Mouse (Mus musculus): Measurements from ENCODE around the gene Galnt2.

DNA sequence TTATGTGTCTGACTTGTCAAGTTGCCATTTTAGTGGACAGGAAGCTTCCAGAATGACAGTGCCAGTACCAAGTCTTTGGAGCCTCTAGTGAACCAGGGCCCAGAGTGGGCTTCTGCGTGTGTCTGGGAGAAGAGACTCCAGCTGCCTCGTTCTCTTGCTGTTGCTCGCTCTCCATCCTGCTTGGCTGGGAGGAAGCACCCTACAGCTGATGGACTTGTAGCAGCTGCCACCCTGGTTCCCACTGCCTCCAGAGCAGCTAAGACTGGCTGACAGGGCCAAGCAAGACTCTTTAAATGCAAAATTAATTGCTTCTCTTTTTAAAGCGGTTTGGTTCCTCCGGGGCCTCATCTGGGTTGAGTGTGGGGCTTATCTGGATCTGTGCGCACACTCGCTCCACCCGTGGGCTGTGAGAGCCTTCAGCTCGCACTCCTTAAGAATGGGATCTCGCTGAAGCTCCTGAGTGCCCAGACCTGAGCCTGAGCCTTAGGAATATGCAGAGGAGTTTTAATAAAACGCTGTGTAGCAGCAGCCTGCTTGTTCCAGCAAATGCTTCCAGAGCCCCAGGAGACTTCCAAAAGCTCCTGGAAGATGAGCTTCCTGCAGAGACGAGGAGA lies 90.1 kb downstream of the Galnt2 start:
- TF ChIP-seq CTCF (IDR thresholded peaks at IDR 0.05; ENCODE audit: low read depth, low read length) (no peak), POLR2A (IDR thresholded peaks at IDR 0.05; ENCODE audit: insufficient read depth, low read length) (no peak), EP300 (IDR thresholded peaks at IDR 0.05; ENCODE audit: insufficient read depth, low read depth, low read length) (no peak)

Measured in ES-Bruce4 (cell line).